Mouse (Mus musculus) heart, embryonic 13.5 days (tissue): ENCODE data around the gene Sbno2. TPM values are rescaled to one million over a fixed set of nuclear protein-coding genes. Genes with fewer than 3 reads are reported as not detected.
A peak's percentile ranks its signal among the peaks of the same experiment; 100 is the strongest.

Experiments used
- ATAC-seq: fragments of 200-750 bp; cut with Nextera tagmentation; 2 replicates; pipeline ENCODE4 v1.8.0; 2017; ENCODE audit warnings: moderate TSS enrichment; ENCODE audit not compliant: insufficient number of reproducible peaks, low FRiP score, low TSS enrichment; ENCODE audit errors: extremely low read depth
- H3K27ac ChIP-seq: fragments of 300-500 bp; sonication (generic); replicated peaks from 2 replicates; pipeline ENCODE4 v1.5.1; 2015; ENCODE audit warnings: moderate library complexity, mild to moderate bottlenecking, inconsistent platforms
- H3K27me3 ChIP-seq: fragments of 300-500 bp; sonication (generic); replicated peaks from 2 replicates; pipeline ENCODE4 v1.6.1; 2015; ENCODE audit warnings: mild to moderate bottlenecking, inconsistent platforms
- H3K36me3 ChIP-seq: fragments of 300-500 bp; sonication (generic); 2 replicates; pipeline ENCODE4 v1.6.1; 2015; ENCODE audit warnings: mild to moderate bottlenecking, inconsistent platforms
- H3K4me1 ChIP-seq: fragments of 300-500 bp; sonication (generic); 2 replicates; pipeline ENCODE4 v1.6.1; 2015; ENCODE audit warnings: inconsistent platforms
- H3K4me2 ChIP-seq: fragments of 300-500 bp; sonication (generic); 2 replicates; pipeline ENCODE4 v1.6.1; 2015; ENCODE audit warnings: inconsistent platforms, mild to moderate bottlenecking, moderate library complexity
- H3K4me3 ChIP-seq: fragments of 300-500 bp; sonication (generic); 2 replicates; pipeline ENCODE4 v1.5.1; 2015; ENCODE audit warnings: moderate library complexity, mild to moderate bottlenecking, inconsistent platforms
- H3K9ac ChIP-seq: fragments of 300-500 bp; sonication (generic); 2 replicates; pipeline ENCODE4 v1.6.1; 2015; ENCODE audit warnings: inconsistent platforms, mild to moderate bottlenecking, moderate library complexity
- H3K9me3 ChIP-seq: fragments of 300-500 bp; sonication (generic); 2 replicates; pipeline ENCODE4 v1.6.1; 2016; ENCODE audit warnings: inconsistent platforms
- WGBS: fragments of 180-500 bp; shearing (Covaris S2); methylation state at CpG from one replicate; pipeline ENCODE4 v1.1.7; 2015; ENCODE audit warnings: mixed read lengths; 5-methylcytosine and 5-hydroxymethylcytosine counted together
- polyA plus RNA-seq: library from polyadenylated mRNA; unstranded; fragments of >200 nt; fragmentation: Nextera tagmentation; extraction: Ambion mirVana; gene quantifications from 2 replicates; pipeline ENCODE4 v1.2.1, GENCODE M21; 2015

The Sbno2 gene
- polyA plus RNA-seq, 1 experiment from 2014 or later: 10.1 TPM

- Histone ChIP-seq H3K36me3 (peaks cover 31% of the 10 kb centered on the region), H3K4me3 (no peak overlapping the region), H3K9ac (no peak overlapping the region), H3K27ac (no peak overlapping the region), H3K4me2 (no peak overlapping the region), H3K4me1 (peaks cover 29% of the 10 kb centered on the region), H3K27me3 (no peaks in the 10 kb centered on the region), H3K9me3 (no peaks in the 10 kb centered on the region)
- no peak for ATAC-seq
- WGBS: 85% methylated on average over 9 of the region's 9 CpGs
Observed at GRCm38 (mm10) chr10:80030191-80030590, 75.2 kb downstream of the Sbno2 start.

- Histone ChIP-seq H3K27ac (no peak overlapping the region), H3K27me3 (no peaks in the 10 kb centered on the region), H3K4me2 (no peak overlapping the region), H3K4me1 (peaks cover 14% of the 10 kb centered on the region), H3K9me3 (no peaks in the 10 kb centered on the region), H3K9ac (no peak overlapping the region), H3K36me3 (peaks cover 22% of the 10 kb centered on the region; the same call in 1 of the 2 replicates), H3K4me3 (no peak overlapping the region)
- ATAC-seq: no peak
- WGBS: 87% methylated on average over 13 of the region's 13 CpGs
Observed at GRCm38 (mm10) chr10:80028521-80028846, 76.9 kb downstream of the Sbno2 start.

GRCm38 (mm10) chr10:80027681-80028520 lies 77.5 kb downstream of the Sbno2 start:
- Histone ChIP-seq H3K4me1 (peaks cover 9% of the 10 kb centered on the region), H3K9me3 (no peaks in the 10 kb centered on the region), H3K4me2 (no peak overlapping the region), H3K36me3 (peaks cover 26% of the 10 kb centered on the region), H3K27ac (no peak overlapping the region), H3K27me3 (no peaks in the 10 kb centered on the region), H3K4me3 (no peak overlapping the region), H3K9ac (no peak overlapping the region)
- WGBS: 67% methylated on average over 20 of the region's 20 CpGs
- ATAC-seq: no peak

GRCm38 (mm10) chr10:80025889-80026288 lies 79.5 kb downstream of the Sbno2 start:
- H3K9me3 ChIP-seq: no peaks in the 10 kb centered on the region
- no peak for ATAC-seq
- H3K27me3 ChIP-seq: no peaks in the 10 kb centered on the region
- H3K27ac ChIP-seq: no peak overlapping the region
- 69% methylated on average over 12 of the region's 12 CpGs for WGBS
- no peak overlapping the region for H3K4me3 ChIP-seq
- H3K4me2 ChIP-seq: no peak overlapping the region
- H3K36me3 ChIP-seq: peaks cover 29% of the 10 kb centered on the region
- H3K9ac ChIP-seq: no peak overlapping the region
- H3K4me1 ChIP-seq: no peaks in the 10 kb centered on the region

- H3K4me3 ChIP-seq: no peak overlapping the region
- H3K9me3 ChIP-seq: no peaks in the 10 kb centered on the region
- no peak overlapping the region for H3K4me2 ChIP-seq
- whole genome bisulfite sequencing: 75% methylated on average over 10 of the region's 10 CpGs
- H3K27me3 ChIP-seq: no peaks in the 10 kb centered on the region; the same call in 1 of the 2 replicates
- ATAC-seq: no peak
- no peak overlapping the region for H3K27ac ChIP-seq
- H3K36me3 ChIP-seq: peaks cover 25% of the 10 kb centered on the region
- H3K9ac ChIP-seq: no peak overlapping the region
- H3K4me1 ChIP-seq: 0 out of 2 replicates have a peak, but pooled peaks cover 3% of the 10 kb centered on the region
Observed at GRCm38 (mm10) chr10:80025463-80025862, 79.9 kb downstream of the Sbno2 start.

- no peak overlapping the region for H3K27ac ChIP-seq
- H3K36me3 ChIP-seq: peaks cover 24% of the 10 kb centered on the region
- H3K9ac ChIP-seq: no peak overlapping the region
- H3K27me3 ChIP-seq: no peaks in the 10 kb centered on the region; the same call in 1 of the 2 replicates
- peaks cover 8% of the 10 kb centered on the region for H3K4me1 ChIP-seq
- H3K9me3 ChIP-seq: no peaks in the 10 kb centered on the region
- WGBS: 53% methylated on average over 4 of the region's 4 CpGs
- H3K4me2 ChIP-seq: no peak overlapping the region
- H3K4me3 ChIP-seq: no peak overlapping the region
- ATAC-seq: no peak
Observed at GRCm38 (mm10) chr10:80025044-80025347, 80.4 kb downstream of the Sbno2 start.

GRCm38 (mm10) chr10:80024229-80025043 lies 80.9 kb downstream of the Sbno2 start:
- ATAC-seq: no peak
- 72% methylated on average over 15 of the region's 15 CpGs for WGBS
- Histone ChIP-seq H3K9me3 (no peaks in the 10 kb centered on the region), H3K27me3 (no peaks in the 10 kb centered on the region; the same call in 1 of the 2 replicates), H3K9ac (0 out of 2 replicates have a peak overlapping the region, but pooled peaks have one; percentile 38), H3K36me3 (peaks cover 22% of the 10 kb centered on the region), H3K4me2 (no peak overlapping the region), H3K4me1 (peaks cover 14% of the 10 kb centered on the region), H3K4me3 (no peak overlapping the region), H3K27ac (no peak overlapping the region)

- ATAC-seq: no peak
- Histone ChIP-seq H3K9ac (no peak overlapping the region), H3K4me3 (no peak overlapping the region), H3K4me1 (peaks cover 20% of the 10 kb centered on the region), H3K27me3 (no peaks in the 10 kb centered on the region; the same call in 1 of the 2 replicates), H3K27ac (no peak overlapping the region), H3K9me3 (no peaks in the 10 kb centered on the region), H3K4me2 (no peak overlapping the region), H3K36me3 (peaks cover 16% of the 10 kb centered on the region)
- WGBS: 84% methylated on average over 5 of the region's 5 CpGs
Observed at GRCm38 (mm10) chr10:80023758-80024157, 81.6 kb downstream of the Sbno2 start.

- Histone ChIP-seq H3K36me3 (peaks cover 14% of the 10 kb centered on the region), H3K4me2 (no peak overlapping the region), H3K4me3 (no peak overlapping the region), H3K4me1 (peaks cover 24% of the 10 kb centered on the region), H3K9ac (no peak overlapping the region), H3K27ac (no peak overlapping the region), H3K27me3 (peaks cover under 1% of the 10 kb centered on the region; the same call in 1 of the 2 replicates), H3K9me3 (no peaks in the 10 kb centered on the region)
- WGBS: 90% methylated on average over 8 of the region's 8 CpGs
- ATAC-seq: no peak
Observed at GRCm38 (mm10) chr10:80022806-80023205, 82.6 kb downstream of the Sbno2 start.

- Histone ChIP-seq H3K4me2 (no peak overlapping the region), H3K36me3 (peaks cover 10% of the 10 kb centered on the region), H3K27me3 (peaks cover 4% of the 10 kb centered on the region; the same call in 1 of the 2 replicates), H3K9ac (no peak overlapping the region), H3K4me1 (peaks cover 26% of the 10 kb centered on the region), H3K4me3 (no peak overlapping the region), H3K9me3 (no peaks in the 10 kb centered on the region), H3K27ac (no peak overlapping the region)
- ATAC-seq: no peak
- WGBS: 90% methylated on average over 12 of the region's 12 CpGs
Observed at GRCm38 (mm10) chr10:80022164-80022563, 83.2 kb downstream of the Sbno2 start.

GRCm38 (mm10) chr10:80021320-80021641 lies 84.1 kb downstream of the Sbno2 start:
- H3K27ac ChIP-seq: no peak overlapping the region
- no peak overlapping the region for H3K4me3 ChIP-seq
- ATAC-seq: no peak
- H3K4me2 ChIP-seq: no peak overlapping the region
- peaks cover 9% of the 10 kb centered on the region; the same call in 1 of the 2 replicates for H3K27me3 ChIP-seq
- H3K9me3 ChIP-seq: no peaks in the 10 kb centered on the region
- peaks cover 30% of the 10 kb centered on the region for H3K4me1 ChIP-seq
- WGBS: 90% methylated on average over 13 of the region's 13 CpGs
- H3K36me3 ChIP-seq: peaks cover 10% of the 10 kb centered on the region
- no peak overlapping the region for H3K9ac ChIP-seq
